Mouse (Mus musculus): Measurements from ENCODE around the gene Irak2. TPM values are rescaled to one million over a fixed set of nuclear protein-coding genes. Genes with fewer than 3 reads are reported as not detected.
"Not testable (repeated sequence)": the region's sequence is repeated elsewhere in the genome, so short reads cannot be mapped to it uniquely, and the experiment has no call there.

The Irak2 gene
- polyA plus RNA-seq, 1 experiment from 2014 or later = 19.8 TPM

DNA sequence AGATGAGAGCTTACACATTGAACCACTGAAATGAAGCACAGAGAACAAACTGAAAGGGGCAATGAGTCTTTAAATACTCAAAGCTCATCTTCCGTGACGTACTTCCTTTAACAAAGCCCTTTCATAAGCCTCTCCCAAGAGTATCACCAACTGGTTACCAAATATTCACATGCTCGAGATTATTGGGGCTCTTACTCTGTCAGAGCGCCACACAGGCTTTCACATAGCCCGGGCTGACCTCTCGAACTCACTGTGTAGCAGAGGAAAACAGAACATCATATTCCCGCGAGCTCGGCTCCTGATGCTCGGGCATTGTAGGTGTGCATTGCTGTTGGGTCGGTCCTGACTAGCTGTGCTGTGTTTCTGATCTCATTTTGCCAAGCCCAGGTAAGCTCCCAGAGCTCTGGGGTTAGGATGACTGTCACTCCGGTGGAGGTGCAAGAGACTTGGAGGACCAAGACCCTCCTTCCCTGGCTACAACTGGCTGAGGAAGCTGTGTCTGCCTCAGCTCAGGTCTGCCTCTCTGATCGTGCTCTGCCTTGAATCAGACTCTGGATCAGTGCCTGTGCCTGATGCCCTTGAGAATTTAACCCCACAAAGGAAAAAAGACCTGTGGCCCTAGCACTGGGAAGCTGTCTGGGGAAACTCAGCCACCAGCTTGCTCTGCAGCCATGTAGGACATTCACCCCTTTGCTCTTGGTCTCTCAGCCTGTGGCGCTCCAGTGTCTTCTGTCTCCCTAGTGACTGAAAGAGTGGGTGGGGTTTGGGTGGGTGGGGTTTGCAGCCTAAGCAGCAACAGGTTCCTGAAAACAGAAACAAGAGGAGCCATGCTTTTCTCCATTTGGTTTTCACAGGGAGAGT lies 22.5 kb downstream of the Irak2 start:
- Histone ChIP-seq H3K27me3 (replicated peaks; ENCODE audit: control insufficient read depth, insufficient read depth, low read length) (no peaks in the 10 kb centered on the region), H3K4me2 (ENCODE audit: low read depth, low read length) (no peak overlapping the region), H3K4me3 (ENCODE audit: low read length) (no peak overlapping the region), H3K27ac (ENCODE audit: low read length) (peak overlapping the region; percentile 57), H3K4me1 (ENCODE audit: control insufficient read depth, insufficient read depth, low read length) (peaks cover 26% of the 10 kb centered on the region), H3K9me3 (ENCODE audit: control insufficient read depth, low read length) (no peaks in the 10 kb centered on the region), H3K36me3 (ENCODE audit: control insufficient read depth, insufficient read depth, low read length) (no peaks in the 10 kb centered on the region; the same call in 1 of the 2 replicates), H3K9ac (ENCODE audit: low read depth, low read length) (no peak overlapping the region)
- ATAC-seq = peak; percentile 34; the same call in 1 of the 2 replicates
- WGBS = 63% methylated on average over 14 of the region's 14 CpGs

DNA sequence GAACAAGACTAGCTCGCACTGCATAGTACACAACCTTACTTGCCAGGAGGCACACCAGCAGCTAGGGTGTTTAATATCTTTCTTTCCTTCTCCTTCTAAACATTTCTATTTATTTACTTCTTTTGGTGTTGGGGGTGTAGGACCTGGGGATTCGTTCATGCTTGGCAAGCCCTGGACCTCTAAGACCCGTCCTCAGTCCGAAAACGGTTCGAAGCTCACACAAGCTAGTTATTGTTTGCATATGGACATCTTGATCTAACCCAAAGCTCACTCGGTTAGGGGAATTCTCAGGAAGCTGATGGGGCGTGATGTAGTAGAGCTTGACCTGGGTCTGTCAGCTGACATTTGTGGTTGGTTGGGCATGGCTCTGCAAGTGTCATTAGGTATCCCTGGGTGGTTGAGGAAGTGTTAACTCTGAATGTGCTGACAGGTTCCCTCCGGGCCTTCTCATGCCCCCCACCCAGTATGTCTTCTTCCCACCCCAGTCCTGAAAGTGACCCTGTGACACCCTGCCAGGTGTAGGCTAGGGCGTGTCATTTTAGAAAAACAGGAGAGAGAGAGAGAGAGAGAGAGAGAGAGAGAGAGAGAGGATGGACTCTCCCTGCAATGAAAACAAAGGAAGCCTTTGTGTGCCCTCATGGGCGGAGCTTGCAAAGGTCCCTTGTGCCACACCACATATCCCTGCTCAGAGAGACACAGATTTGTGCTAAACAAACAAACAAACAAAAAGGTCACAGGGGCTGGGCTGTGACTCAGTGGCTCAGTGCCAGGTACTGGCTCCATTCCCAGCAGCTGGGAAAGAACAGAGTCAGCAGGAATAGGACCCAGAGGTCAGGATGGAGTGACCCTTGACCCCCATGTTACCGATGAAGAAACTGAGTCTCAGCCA lies 23.3 kb downstream of the Irak2 start:
- Histone ChIP-seq H3K36me3 (ENCODE audit: control insufficient read depth, insufficient read depth, low read length) (no peaks in the 10 kb centered on the region; the same call in 1 of the 2 replicates), H3K4me1 (ENCODE audit: control insufficient read depth, insufficient read depth, low read length) (peaks cover 26% of the 10 kb centered on the region), H3K4me2 (ENCODE audit: low read depth, low read length) (no peak overlapping the region), H3K9ac (ENCODE audit: low read depth, low read length) (no peak overlapping the region), H3K27ac (ENCODE audit: low read length) (peak overlapping the region; percentile 57), H3K27me3 (replicated peaks; ENCODE audit: control insufficient read depth, insufficient read depth, low read length) (no peaks in the 10 kb centered on the region), H3K4me3 (ENCODE audit: low read length) (no peak overlapping the region), H3K9me3 (ENCODE audit: control insufficient read depth, low read length) (no peaks in the 10 kb centered on the region)
- peak; percentile 67 for ATAC-seq
- WGBS = 54% methylated on average over 12 of the region's 12 CpGs

DNA sequence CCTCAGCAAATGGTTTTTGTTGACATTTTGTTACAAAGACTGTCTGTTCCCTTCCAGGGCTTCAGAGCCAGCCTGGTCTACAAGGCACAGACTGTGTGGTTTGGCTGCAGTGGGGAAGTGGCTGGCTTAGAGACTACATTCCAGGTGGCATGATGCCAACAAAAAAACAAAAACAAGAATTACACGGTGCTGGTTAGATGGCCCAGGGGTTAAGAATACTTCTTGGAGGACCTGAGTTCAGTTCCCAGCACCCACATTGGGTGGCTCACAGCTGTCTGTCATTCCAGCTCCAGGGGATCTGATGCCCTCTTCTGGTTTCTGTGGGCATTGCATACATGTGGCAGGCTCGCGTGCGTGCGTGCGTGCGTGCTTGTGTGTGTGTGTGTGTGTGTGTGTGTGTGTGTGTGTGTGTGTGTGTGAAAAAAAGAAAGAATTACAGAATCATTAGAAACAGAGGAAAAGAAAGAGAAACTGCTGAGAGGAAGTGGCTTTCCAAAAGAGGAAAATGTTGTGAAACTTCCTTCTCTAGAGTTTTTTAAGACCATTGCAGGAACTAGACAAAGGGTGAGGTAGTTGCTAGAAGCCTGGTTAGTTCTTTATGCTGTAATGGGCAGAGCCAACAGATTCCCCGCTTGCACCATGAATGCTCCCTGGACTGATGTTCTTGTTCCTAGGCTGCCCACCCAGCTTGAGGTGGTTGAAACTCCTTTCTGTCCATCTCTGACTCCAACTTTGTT lies 24.9 kb downstream of the Irak2 start:
- WGBS = 93% methylated on average over 8 of the region's 8 CpGs
- H3K4me3 ChIP-seq (ENCODE audit: low read length) = no peak overlapping the region
- H3K4me1 ChIP-seq (ENCODE audit: control insufficient read depth, insufficient read depth, low read length) = peaks cover 28% of the 10 kb centered on the region
- no peak overlapping the region for H3K27ac ChIP-seq (ENCODE audit: low read length)
- no peak overlapping the region for H3K9ac ChIP-seq (ENCODE audit: low read depth, low read length)
- H3K27me3 ChIP-seq (replicated peaks; ENCODE audit: control insufficient read depth, insufficient read depth, low read length) = no peaks in the 10 kb centered on the region
- no peak for ATAC-seq
- H3K4me2 ChIP-seq (ENCODE audit: low read depth, low read length) = no peak overlapping the region
- H3K36me3 ChIP-seq (ENCODE audit: control insufficient read depth, insufficient read depth, low read length) = no peaks in the 10 kb centered on the region; the same call in 1 of the 2 replicates
- no peaks in the 10 kb centered on the region for H3K9me3 ChIP-seq (ENCODE audit: control insufficient read depth, low read length)

DNA sequence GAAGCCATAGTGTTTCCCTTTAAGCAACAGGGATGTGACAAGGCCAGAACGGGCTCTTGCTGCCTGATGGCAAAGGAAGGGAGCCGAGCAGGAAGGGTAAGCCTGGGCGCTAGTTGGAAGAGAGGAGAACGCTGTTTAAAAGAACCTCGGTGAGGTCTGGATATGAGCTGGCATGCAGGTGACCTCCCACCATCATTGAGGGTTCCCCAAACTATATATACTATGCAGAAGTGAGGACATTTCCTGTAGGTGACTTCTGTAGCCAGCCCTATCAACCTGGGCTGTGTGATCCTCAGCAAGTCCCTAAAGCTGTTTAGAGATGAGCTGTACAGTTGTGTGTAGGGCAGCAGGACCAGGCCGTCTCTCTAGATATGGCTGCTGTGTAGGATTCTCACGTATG lies 26.0 kb downstream of the Irak2 start:
- Histone ChIP-seq H3K9me3 (ENCODE audit: control insufficient read depth, low read length) (no peaks in the 10 kb centered on the region), H3K9ac (ENCODE audit: low read depth, low read length) (no peak overlapping the region), H3K4me3 (ENCODE audit: low read length) (no peak overlapping the region), H3K36me3 (ENCODE audit: control insufficient read depth, insufficient read depth, low read length) (no peaks in the 10 kb centered on the region; the same call in 1 of the 2 replicates), H3K4me2 (ENCODE audit: low read depth, low read length) (no peak overlapping the region), H3K27ac (ENCODE audit: low read length) (no peak overlapping the region), H3K27me3 (replicated peaks; ENCODE audit: control insufficient read depth, insufficient read depth, low read length) (no peaks in the 10 kb centered on the region), H3K4me1 (ENCODE audit: control insufficient read depth, insufficient read depth, low read length) (peaks cover 34% of the 10 kb centered on the region)
- ATAC-seq = no peak
- 82% methylated on average over 7 of the region's 7 CpGs for WGBS

DNA sequence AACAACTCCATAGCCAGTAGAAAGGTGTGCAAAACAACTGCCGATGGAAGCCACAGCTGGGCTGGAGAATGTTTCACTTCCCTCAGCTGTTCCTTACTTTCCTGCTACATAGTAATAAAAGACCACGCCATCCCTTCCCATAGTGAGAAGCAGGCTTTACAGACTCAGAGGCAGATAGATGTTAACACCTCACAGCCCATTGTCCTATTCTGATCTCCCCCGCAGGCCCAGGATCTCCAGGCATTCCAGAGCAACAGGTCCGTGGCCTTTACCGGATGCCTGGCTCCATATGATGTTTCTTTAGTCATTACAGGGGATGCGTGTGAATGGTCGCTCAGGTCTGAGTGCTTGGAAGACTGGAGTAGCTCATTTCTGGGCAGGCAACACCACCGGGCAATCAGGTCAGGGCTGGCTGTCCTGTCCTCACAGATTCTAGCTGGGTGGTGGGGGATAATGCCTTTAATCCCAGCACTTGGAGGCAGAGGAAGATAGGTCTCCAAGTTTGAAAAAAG lies 29.4 kb downstream of the Irak2 start:
- peaks cover 19% of the 10 kb centered on the region for H3K4me1 ChIP-seq (ENCODE audit: control insufficient read depth, insufficient read depth, low read length)
- no peak for ATAC-seq
- 64% methylated on average over 8 of the region's 8 CpGs for WGBS
- no peaks in the 10 kb centered on the region for H3K27me3 ChIP-seq (replicated peaks; ENCODE audit: control insufficient read depth, insufficient read depth, low read length)
- H3K9me3 ChIP-seq (ENCODE audit: control insufficient read depth, low read length) = no peaks in the 10 kb centered on the region; the same call in 1 of the 2 replicates
- H3K4me2 ChIP-seq (ENCODE audit: low read depth, low read length) = no peak overlapping the region
- H3K4me3 ChIP-seq (ENCODE audit: low read length) = no peak overlapping the region
- no peak overlapping the region for H3K9ac ChIP-seq (ENCODE audit: low read depth, low read length)
- H3K27ac ChIP-seq (ENCODE audit: low read length) = peak overlapping the region; percentile 70
- H3K36me3 ChIP-seq (ENCODE audit: control insufficient read depth, insufficient read depth, low read length) = peaks cover 3% of the 10 kb centered on the region

DNA sequence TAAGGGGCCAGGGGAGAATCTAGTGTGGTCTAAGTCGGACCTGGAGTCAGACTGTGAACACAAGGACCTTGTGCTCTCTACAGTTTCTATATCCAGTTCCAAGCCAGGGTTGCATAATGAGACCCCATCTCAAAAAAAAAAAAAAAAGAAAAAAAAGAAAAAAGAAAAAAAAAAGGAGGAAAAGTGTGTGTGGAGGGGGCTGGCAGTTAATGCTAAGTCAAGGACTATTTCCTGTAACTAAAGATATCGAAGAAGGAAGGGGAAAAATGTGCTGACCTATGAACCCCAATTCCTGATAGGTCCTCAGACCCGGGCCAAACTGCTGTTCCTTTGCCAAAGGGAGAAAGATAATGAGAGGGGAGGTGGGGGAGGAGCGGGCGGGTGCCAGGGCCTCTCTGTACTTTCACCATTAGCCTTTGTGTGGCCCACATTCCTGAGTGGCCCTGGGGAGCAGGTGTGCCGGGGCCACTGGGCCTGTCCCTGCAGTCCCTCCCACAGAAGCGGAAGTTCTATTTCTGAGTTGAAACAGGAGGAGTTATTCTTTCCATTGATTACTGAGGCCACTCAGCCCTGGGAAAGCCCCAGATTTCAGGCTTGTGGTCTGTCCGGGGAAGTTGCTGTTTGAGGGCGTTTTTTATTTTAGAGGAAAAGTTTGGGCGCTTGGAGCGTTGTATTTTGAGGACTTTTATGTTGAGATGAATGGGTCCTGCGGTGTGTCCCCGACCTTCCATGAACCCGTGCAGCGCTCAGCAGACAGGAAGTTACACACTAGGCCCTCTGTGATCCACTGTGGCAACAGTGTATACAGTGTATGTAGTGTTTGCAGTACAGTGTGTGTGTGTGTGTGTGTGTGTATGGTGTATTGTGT lies 30.3 kb downstream of the Irak2 start:
- no peak overlapping the region for H3K4me3 ChIP-seq (ENCODE audit: low read length)
- WGBS = 30% methylated on average over 15 of the region's 15 CpGs
- peak overlapping the region; percentile 31 for H3K9ac ChIP-seq (ENCODE audit: low read depth, low read length)
- peaks cover 3% of the 10 kb centered on the region; the same call in 1 of the 2 replicates for H3K36me3 ChIP-seq (ENCODE audit: control insufficient read depth, insufficient read depth, low read length)
- H3K4me1 ChIP-seq (ENCODE audit: control insufficient read depth, insufficient read depth, low read length) = peaks cover 19% of the 10 kb centered on the region
- H3K9me3 ChIP-seq (ENCODE audit: control insufficient read depth, low read length) = no peaks in the 10 kb centered on the region; the same call in 1 of the 2 replicates
- no peaks in the 10 kb centered on the region for H3K27me3 ChIP-seq (replicated peaks; ENCODE audit: control insufficient read depth, insufficient read depth, low read length)
- peak; percentile 97 for ATAC-seq
- peak overlapping the region; percentile 85 for H3K27ac ChIP-seq (ENCODE audit: low read length)
- peak overlapping the region; percentile 32 for H3K4me2 ChIP-seq (ENCODE audit: low read depth, low read length)

DNA sequence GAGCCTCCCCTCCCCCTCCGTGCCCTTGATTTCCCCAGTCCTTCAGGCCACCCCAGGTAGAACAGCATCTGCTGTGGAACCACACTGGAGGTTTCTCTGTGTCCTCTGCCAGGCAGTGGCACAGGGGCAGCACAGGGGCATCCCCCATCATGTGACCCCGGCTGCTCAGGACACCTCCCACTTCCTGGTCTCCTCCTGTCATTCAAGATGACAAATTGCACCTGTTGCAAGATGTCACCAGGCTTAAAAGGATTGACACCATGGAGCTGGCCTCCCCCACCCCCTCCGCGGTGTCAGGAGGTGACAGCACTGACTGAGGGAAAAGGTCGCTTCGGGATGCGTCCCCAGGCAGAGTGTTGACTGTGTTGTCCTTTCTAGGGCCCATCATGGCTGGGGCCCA lies 31.6 kb downstream of the Irak2 start:
- no peaks in the 10 kb centered on the region; the same call in 1 of the 2 replicates for H3K9me3 ChIP-seq (ENCODE audit: control insufficient read depth, low read length)
- no peak overlapping the region for H3K4me2 ChIP-seq (ENCODE audit: low read depth, low read length)
- peaks cover 3% of the 10 kb centered on the region; the same call in 1 of the 2 replicates for H3K36me3 ChIP-seq (ENCODE audit: control insufficient read depth, insufficient read depth, low read length)
- no peaks in the 10 kb centered on the region for H3K27me3 ChIP-seq (replicated peaks; ENCODE audit: control insufficient read depth, insufficient read depth, low read length)
- H3K4me3 ChIP-seq (ENCODE audit: low read length) = no peak overlapping the region
- WGBS = 51% methylated on average over 7 of the region's 7 CpGs
- no peak overlapping the region for H3K9ac ChIP-seq (ENCODE audit: low read depth, low read length)
- H3K4me1 ChIP-seq (ENCODE audit: control insufficient read depth, insufficient read depth, low read length) = peaks cover 19% of the 10 kb centered on the region
- no peak for ATAC-seq
- H3K27ac ChIP-seq (ENCODE audit: low read length) = peak overlapping the region; percentile 85; the same call in 1 of the 2 replicates

DNA sequence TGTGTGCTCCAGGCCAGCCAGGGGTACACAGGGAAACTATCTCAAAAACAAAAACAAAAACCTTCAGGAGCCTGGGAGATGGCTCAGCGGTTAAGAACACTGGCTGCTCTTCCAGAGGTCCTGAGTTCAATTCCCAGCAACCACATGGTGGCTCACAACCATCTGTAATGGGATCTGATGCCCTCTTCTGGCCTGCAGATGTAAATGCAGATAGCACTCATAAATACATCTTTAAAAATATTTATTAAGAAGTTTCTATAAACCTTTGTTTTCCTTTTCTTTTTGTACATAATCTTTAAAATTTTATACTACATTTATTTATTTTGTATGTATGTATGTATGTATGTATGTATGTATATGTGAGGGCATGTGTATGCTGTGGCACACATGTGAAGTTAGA lies 33.8 kb downstream of the Irak2 start:
- not testable (repeated sequence) for ATAC-seq; H3K36me3 ChIP-seq (ENCODE audit: control insufficient read depth, insufficient read depth, low read length); H3K27ac ChIP-seq (ENCODE audit: low read length); H3K4me2 ChIP-seq (ENCODE audit: low read depth, low read length); H3K9me3 ChIP-seq (ENCODE audit: control insufficient read depth, low read length); H3K4me3 ChIP-seq (ENCODE audit: low read length); H3K27me3 ChIP-seq (replicated peaks; ENCODE audit: control insufficient read depth, insufficient read depth, low read length); H3K9ac ChIP-seq (ENCODE audit: low read depth, low read length)
- peaks cover 22% of the 10 kb centered on the region for H3K4me1 ChIP-seq (ENCODE audit: control insufficient read depth, insufficient read depth, low read length)
- WGBS = 86% methylated on average over 1 of the region's 1 CpGs
